Mouse (Mus musculus) heart, postnatal 25 days (tissue): Measurements from ENCODE around the gene E430018J23Rik. TPM values are rescaled to one million over a fixed set of nuclear protein-coding genes. Genes with fewer than 3 reads are reported as not detected.
"Not testable (repeated sequence)": the region's sequence is repeated elsewhere in the genome, so short reads cannot be mapped to it uniquely, and the experiment has no call there.

Experiments used
- DNase-seq: peaks from one replicate; pipeline ENCODE4 v3.0.0; 2022; ENCODE audit warnings: low spot score
- intact Hi-C: fragments of 180-260 bp; cut with DNase I; formaldehyde crosslinking; loops from one replicate; pipeline ENCODE4 v1.15.1; 2025
- total RNA-seq, 2 experiments: library from RNA; stranded (reverse); gene quantifications; 2 replicates each; pipeline ENCODE4 v1.2.3; 2021

The E430018J23Rik gene
- total RNA-seq, 2 experiments from 2014 or later: 4.4 to 5.3 TPM

GRCm38 (mm10) chr7:127344371-127344770 lies 49.1 kb downstream of the E430018J23Rik start:
- intact Hi-C loops: loop anchor here (5.0 kb wide), 1 partner anchor 82 kb away; the partner anchor contains the start of gene Dctpp1
- no peak for DNase-seq

DNA sequence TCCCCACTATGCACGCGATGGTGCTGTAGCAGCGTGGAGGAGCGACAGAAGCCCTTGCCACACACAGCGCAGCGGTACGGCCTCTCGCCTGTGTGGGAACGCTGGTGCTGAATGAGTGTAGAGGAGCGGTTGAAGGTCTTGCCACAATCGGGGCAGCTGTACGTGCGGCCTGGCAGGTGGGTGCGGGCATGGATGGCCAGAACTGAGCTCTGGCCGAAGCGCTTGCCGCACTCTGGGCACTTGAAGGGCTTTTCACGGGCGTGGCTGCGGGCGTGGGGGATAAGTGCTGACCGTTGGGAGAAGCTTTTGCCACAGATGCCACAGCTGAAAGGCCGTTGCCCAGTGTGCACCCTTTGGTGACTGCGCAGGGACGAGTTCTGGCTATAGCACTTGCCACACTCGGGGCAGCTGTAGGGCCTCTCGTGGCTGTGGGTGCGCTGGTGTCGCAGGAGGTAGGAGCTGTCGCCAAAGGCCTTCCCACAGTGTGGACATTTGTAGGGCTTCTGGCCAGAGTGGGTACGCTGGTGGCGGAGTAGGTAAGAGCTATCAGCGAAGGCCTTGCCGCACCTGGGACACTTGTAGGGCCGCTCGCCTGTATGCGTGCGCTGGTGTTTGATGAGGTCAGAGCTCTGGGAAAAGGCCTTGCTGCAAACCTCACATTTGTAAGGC lies 49.9 kb downstream of the E430018J23Rik start:
- intact Hi-C loops: loop anchor here (5.0 kb wide), 1 partner anchor 81 kb away; the partner anchor contains the start of gene Dctpp1
- DNase-seq: no peak

DNA sequence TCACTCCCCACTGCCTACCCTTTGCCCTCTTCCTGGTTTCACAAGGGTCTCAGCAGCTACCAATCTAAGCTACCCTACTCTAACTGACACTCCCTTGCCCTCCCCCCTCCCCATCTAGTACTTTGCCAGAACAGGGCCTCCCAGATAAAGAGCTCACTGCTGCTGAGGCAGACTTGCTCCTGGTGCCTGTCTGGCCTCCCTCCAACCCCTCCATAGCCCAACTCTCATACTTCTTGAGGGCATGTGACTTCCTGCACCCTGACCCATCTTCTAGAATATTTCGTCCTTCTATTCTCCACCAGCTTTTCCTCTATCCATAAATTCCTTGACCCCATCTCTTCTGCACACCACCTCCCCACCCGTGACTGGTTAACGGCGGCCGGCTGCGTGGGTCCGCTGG lies 50.5 kb downstream of the E430018J23Rik start:
- no peak for DNase-seq
- intact Hi-C loops: loop anchor here (5.0 kb wide), 1 partner anchor 81 kb away; the partner anchor contains the start of gene Dctpp1

DNA sequence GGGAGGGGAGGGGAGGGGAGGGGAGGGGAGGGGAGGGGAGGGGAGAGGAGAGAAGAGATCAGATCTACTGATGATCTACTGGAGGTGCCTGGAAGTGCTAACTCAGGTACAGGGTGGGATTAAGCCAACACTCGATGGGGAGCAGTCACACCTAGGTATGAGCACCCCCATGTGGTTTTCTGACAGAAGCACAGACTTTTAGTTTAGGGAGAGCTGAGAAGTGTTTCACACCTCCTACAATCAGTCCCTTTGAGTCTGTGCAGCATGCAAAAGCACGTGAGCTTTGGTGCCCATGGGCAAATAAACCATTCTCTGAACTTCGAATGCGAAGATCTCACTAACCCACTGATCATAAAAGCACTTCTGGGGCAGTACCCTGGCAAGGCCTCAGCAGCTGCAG lies 51.1 kb downstream of the E430018J23Rik start:
- DNase-seq: no peak
- intact Hi-C loops: loop anchor here (5.0 kb wide), 1 partner anchor 80 kb away; the partner anchor contains the start of gene Dctpp1

GRCm38 (mm10) chr7:127341861-127342260 lies 51.6 kb downstream of the E430018J23Rik start:
- intact Hi-C loops: loop anchor here (5.0 kb wide), 1 partner anchor 80 kb away; the partner anchor contains the start of gene Dctpp1
- DNase-seq: not testable (repeated sequence)

DNA sequence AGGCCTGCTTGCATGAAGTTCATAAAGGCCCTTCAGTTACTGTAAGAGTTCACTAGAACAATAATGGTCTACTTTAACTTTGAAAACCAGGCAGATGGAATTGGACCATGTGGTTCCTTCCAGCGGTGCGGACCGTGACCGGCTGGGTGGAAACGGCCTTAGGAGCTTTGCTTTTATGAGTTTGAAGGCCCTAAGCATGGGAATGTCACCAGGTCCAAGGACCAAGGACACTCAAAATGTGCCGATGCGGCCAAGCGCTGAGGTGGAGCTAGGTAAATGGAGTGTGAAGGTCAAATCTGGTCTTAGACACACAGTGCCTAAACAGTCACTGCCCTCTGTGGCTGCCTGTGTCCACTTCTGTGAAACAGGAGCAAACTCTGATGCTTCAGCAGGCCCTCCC lies 52.1 kb downstream of the E430018J23Rik start:
- no peak for DNase-seq
- intact Hi-C loops: loop anchor here (5.0 kb wide), 1 partner anchor 79 kb away; the partner anchor contains the start of gene Dctpp1

Other genes starting within 250 kb of the E430018J23Rik start
- 10 to 100 TPM; 35.6 to 38.1 TPM for gene Cd2bp2, start 197.6 kb downstream of the E430018J23Rik start, total RNA-seq
- gene Tbc1d10b, start 185.2 kb downstream of the E430018J23Rik start, total RNA-seq: 10 to 100 TPM; 28.8 to 29.1 TPM
- 1 to 10 TPM in 1 of 2 experiments, under 1 TPM in 1; 0.99 to 2.9 TPM for gene Mylpf, start 184.7 kb downstream of the E430018J23Rik start, total RNA-seq
- 1 to 10 TPM; 6.0 to 7.1 TPM for gene Zfp553, start 160.6 kb downstream of the E430018J23Rik start, total RNA-seq
- gene Sept1, start 160.5 kb downstream of the E430018J23Rik start, total RNA-seq: 1 to 10 TPM; 3.2 to 6.7 TPM
- gene Zfp771, start 149.4 kb downstream of the E430018J23Rik start, total RNA-seq: 10 to 100 TPM; 17.1 to 20.9 TPM
- 10 to 100 TPM; 46.7 to 47.5 TPM for gene Dctpp1, start 132.9 kb downstream of the E430018J23Rik start, total RNA-seq
- gene Sephs2, start 119.6 kb downstream of the E430018J23Rik start, total RNA-seq: 10 to 100 TPM; 27.8 to 30.0 TPM
- 1 to 10 TPM; 1.2 to 2.0 TPM for gene Itgal, start 97.4 kb downstream of the E430018J23Rik start, total RNA-seq
- 10 to 100 TPM; 35.4 to 41.3 TPM for gene Zfp768, start 48.0 kb downstream of the E430018J23Rik start, total RNA-seq
- gene Zfp747, start 17.6 kb downstream of the E430018J23Rik start, total RNA-seq: 1 to 10 TPM; 3.4 to 4.7 TPM
- gene 9130019O22Rik, start 6.5 kb downstream of the E430018J23Rik start, total RNA-seq: 1 to 10 TPM; 2.2 to 2.3 TPM
- gene Zfp764, start 13.2 kb upstream of the E430018J23Rik start, total RNA-seq: 1 to 10 TPM; 2.7 to 2.8 TPM
- gene Zfp688, start 28.4 kb upstream of the E430018J23Rik start, total RNA-seq: 1 to 10 TPM; 2.8 TPM
- 1 to 10 TPM; 1.7 to 1.9 TPM for gene Zfp689, start 55.5 kb upstream of the E430018J23Rik start, total RNA-seq
- gene Prr14, start 66.0 kb upstream of the E430018J23Rik start, total RNA-seq: 10 to 100 TPM; 26.0 to 26.3 TPM
- gene Fbrs, start 85.6 kb upstream of the E430018J23Rik start, total RNA-seq: 10 to 100 TPM; 32.9 to 34.0 TPM
- 10 to 100 TPM; 54.4 to 58.7 TPM for gene Srcap, start 118.4 kb upstream of the E430018J23Rik start, total RNA-seq
- gene Gm42715, start 126.0 kb upstream of the E430018J23Rik start, total RNA-seq: 10 to 100 TPM in 1 of 2 experiments, 1 to 10 TPM in 1; 10.0 to 10.1 TPM
- not detected for gene Tmem265, start 167.8 kb upstream of the E430018J23Rik start, total RNA-seq
- 10 to 100 TPM; 15.6 to 18.9 TPM for gene Phkg2, start 179.7 kb upstream of the E430018J23Rik start, total RNA-seq
- 10 to 100 TPM; 11.3 to 11.4 TPM for gene Ccdc189, start 195.0 kb upstream of the E430018J23Rik start, total RNA-seq
- gene Rnf40, start 195.1 kb upstream of the E430018J23Rik start, total RNA-seq: 10 to 100 TPM; 37.8 to 44.8 TPM
- 10 to 100 TPM; 22.2 to 25.5 TPM for gene Zfp629, start 222.2 kb upstream of the E430018J23Rik start, total RNA-seq